Mouse (Mus musculus): ENCODE results near the gene Cracr2a. TPM values are rescaled to one million over a fixed set of nuclear protein-coding genes. Genes with fewer than 3 reads are reported as not detected.

Gene Cracr2a
- total RNA-seq, 2 experiments from 2014 or later: 1.4 to 2.0 TPM

GRCm38 (mm10) chr6:127683561-127683960 lies 122.4 kb downstream of the Cracr2a start:
- no peak for DNase-seq (ENCODE audit: low spot score in 2 of 2)

DNA sequence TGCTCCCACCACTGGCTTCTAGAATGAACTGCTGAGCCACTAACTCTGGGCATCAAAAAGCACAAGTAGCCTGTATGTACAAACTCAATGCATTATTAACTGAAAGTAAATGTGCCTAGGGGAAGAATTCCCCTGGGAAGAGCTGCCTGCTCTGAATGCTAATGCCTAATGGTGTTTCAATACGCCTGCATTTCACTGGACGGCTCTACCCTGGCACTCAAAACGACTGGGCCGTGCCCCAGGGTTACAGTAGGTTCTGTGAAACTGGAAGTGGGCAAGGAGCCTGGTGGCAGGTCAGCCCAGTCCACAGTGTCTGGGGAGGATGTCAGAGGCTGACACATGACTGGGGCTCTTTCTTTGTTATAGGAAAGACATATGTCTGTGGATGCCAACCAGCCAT lies 123.8 kb downstream of the Cracr2a start:
- no peak for DNase-seq (ENCODE audit: low spot score in 2 of 2)

DNA sequence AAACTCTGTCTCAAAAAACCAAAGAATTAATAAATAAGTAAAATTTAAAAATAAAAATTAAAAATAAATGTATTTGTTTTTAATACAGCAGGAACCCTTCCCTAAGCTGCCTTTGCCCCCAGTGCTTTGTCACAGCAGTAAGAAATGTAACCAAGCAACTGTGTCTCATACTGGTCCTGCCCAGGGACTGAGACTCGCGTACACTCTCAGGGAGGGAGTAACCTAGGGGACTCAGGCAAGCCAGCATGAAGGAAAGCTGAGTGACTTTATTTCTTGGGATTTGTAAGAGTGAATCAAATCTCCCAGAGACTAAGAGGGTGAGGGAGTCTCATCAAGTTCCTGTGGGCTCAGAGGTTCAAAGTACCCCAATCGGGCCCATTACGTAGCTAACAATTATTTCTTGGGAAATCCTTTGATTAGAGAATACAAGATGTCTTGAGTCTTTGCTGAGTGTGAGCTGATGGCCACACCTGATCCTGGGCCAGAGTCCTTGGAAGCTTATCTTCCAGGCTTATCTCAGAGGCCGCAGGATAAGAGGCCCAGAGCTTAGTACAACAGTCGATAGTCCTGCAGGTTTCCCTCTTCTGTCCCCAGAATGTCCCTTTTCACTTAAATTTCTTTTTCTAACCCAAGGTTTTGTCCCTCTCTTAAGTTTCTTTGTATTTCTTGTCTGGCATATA lies 126.2 kb downstream of the Cracr2a start:
- DNase-seq (ENCODE audit: low spot score in 2 of 2): no peak

GRCm38 (mm10) chr6:127692298-127692697 lies 131.2 kb downstream of the Cracr2a start:
- DNase-seq (ENCODE audit: low spot score in 2 of 2): no peak

DNA sequence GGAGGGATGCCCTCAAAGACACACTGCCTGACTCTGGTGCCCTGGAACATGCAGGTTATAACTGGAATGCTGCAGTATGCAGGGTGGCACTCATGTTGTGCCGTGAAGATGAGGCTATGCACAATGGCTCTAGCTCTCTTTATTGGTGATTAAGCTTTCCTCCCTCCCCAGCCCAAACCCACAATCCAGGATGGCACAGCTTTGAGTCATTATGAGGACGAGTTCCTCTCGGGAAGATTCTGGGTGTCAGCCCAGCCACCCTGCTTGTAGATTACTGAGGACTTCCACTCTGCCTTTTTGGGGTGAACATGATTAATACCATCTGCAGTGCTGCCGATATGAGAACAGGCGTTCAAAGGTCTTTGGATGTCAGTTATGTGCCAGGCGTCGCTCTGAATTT lies 132.5 kb downstream of the Cracr2a start:
- DNase-seq (ENCODE audit: low spot score in 2 of 2): no peak

- DNase-seq (ENCODE audit: low spot score in 2 of 2): no peak
Measured at GRCm38 (mm10) chr6:127701036-127701783, 140.1 kb downstream of the Cracr2a start.

DNA sequence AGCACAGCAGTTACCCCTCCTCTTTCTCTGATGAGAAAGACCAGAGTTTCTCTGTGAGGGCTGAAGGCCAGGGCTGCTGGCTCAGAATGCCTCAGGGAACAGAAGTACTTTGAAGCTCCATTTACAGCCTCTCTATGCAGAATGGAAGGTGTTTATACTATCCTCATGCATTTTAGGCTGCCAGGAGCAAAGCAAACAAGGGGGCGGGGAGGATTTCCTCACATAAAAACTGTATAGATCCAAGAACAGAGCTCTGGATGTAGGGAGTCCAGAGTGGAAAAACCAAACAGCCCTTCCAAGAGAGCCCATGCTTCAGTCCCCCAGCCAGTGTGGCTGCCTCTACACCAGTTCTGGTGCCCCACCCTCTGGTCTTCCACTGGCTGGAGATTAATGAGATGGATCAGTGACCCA lies 147.1 kb downstream of the Cracr2a start:
- no peak for DNase-seq (ENCODE audit: low spot score in 2 of 2)

- no peak for DNase-seq (ENCODE audit: low spot score in 2 of 2)
Measured at GRCm38 (mm10) chr6:127714906-127715305, 153.8 kb downstream of the Cracr2a start.

DNA sequence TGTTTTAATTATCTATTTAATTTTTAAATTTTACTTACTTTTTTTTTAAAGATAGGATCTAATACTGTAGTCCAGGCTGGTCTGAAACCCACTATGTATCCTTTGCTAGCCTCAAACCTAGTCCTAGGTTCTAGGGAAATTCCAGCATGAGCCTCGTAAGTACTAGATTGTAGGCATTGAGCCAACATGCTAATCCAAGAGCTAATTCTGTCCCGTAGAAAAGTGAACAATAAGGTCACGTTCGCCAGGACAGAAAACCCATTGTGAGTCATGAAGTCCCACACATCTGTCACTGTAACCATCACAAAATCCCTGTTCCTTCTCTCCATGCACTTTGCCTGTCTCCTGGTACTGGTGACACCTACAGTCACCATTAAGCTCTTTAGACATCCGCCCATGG lies 154.3 kb downstream of the Cracr2a start:
- DNase-seq (ENCODE audit: low spot score in 2 of 2): no peak

DNA sequence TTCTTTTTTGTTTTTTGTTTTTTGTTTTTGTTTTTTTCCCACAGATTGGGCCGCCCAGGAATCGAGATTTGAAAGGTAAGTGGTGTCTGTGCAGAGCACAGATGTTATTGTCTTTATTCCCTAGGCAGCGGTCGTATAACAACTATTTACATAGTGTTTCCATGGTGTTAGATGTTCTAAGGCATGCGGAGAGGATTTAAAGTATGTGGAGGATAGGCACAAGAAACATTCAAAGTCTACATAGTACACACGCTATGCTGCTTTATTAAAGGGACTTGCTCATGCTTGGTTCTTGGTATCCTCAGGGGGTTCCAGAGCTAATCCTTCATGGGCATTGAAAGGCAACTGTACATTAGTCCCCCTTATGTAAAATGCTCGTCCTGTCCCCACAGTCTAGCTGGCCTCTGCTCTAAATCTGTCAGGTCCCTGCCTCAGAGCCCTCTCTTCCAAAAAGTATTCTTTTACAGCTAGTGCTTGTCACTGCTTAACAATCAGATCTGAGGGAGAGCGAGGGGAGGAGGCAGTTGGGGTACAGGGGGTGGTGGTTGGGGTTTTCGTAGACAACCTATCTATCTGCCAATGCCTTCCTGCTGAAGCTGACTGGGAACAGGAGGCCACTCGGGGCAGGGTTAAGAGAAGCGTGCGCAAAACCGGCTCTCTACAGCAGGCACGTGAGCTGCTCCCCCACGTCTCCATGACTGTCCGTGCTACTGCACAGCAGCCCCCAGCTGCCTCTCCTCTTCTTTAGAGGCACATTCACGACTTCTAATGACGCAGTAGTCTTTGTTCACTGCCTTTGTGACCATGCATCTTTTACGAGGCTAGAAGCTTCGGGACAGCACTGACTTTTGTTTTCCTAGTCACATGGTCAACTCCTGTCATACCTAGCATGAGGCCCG lies 156.3 kb downstream of the Cracr2a start:
- no peak for DNase-seq (ENCODE audit: low spot score in 2 of 2)

GRCm38 (mm10) chr6:127719875-127720274 lies 158.7 kb downstream of the Cracr2a start:
- DNase-seq (ENCODE audit: low spot score in 2 of 2): no peak

DNA sequence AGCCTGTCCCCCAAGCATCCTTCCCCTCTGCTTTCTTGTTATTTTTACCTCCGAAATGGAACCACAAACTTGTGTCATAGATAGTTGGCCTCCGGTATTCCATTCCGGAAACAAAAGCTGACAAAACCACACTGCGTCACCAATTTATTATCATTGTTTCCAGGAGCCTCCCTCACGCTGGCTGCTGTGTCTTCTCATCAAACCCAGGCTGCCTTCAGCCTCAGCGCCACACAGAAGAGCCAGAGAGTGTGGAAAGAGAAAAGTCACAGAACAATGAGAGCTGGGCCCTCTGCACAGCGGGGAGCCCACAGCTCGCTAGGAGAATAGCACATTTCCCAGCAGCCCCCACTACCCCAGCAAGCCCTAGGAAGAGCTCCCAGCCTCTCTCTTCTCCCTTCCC lies 162.0 kb downstream of the Cracr2a start:
- DNase-seq (ENCODE audit: low spot score in 2 of 2): no peak

Other genes starting within 250 kb of the Cracr2a start
- 10 to 100 TPM; 13.6 to 14.6 TPM for gene Parp11, start 114.5 kb upstream of the Cracr2a start, total RNA-seq (2021)
- under 1 TPM; 0.16 to 0.17 TPM for gene Prmt8, start 208.1 kb downstream of the Cracr2a start, total RNA-seq (2021)

Measured in gastrocnemius, postnatal 4 days (tissue).